Mouse (Mus musculus): ENCODE results near the gene Grik1.

DNA sequence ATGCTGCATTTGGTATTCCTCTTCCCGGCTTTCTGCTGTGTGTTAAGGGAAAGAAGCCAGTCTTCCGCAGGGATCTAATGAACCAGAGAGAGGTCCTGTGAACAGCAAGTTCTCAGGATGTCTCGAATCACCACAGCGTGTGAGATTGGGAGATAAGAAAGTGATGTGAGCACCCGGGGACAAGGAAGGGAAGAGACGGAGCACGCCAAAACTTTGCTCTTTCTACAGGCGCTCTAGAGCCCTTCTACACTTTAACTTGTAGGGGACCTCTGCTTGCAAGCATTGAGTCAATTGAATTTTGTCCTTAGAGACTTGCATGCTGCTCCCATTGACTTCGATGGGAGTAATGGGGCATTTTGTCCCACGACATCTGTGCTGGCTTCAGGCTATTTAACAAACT lies 241.9 kb downstream of the Grik1 start:
- TF ChIP-seq CTCF (IDR thresholded peaks at IDR 0.05; ENCODE audit: low read depth, low read length) (no peak), POLR2A (IDR thresholded peaks at IDR 0.05; ENCODE audit: borderline replicate concordance, low read depth, low read length) (no peak)
